Mouse (Mus musculus) hindbrain, embryonic 14.5 days (tissue): ENCODE results near the gene Ksr1. TPM values are rescaled to one million over a fixed set of nuclear protein-coding genes. Genes with fewer than 3 reads are reported as not detected.

ENCODE experiments used
- ATAC-seq: fragments of 200-750 bp; cut with Nextera tagmentation; 2 replicates; pipeline ENCODE4 v1.8.0; 2017; ENCODE audit warnings: moderate number of reproducible peaks, mild to moderate bottlenecking, moderate TSS enrichment, moderate library complexity; ENCODE audit not compliant: low FRiP score
- DNase-seq: peaks from one replicate; pipeline ENCODE4 v3.0.0-alpha.2; 2015; ENCODE audit warnings: low spot score
- H3K27ac ChIP-seq: fragments of 300-500 bp; sonication (generic); 2 replicates; pipeline ENCODE4 v1.5.1; 2014; ENCODE audit warnings: mild to moderate bottlenecking, moderate library complexity
- H3K27me3 ChIP-seq: fragments of 300-500 bp; sonication (generic); 2 replicates; pipeline ENCODE4 v1.6.1; 2014; ENCODE audit warnings: mild to moderate bottlenecking, low read length, mixed read lengths; ENCODE audit not compliant: control insufficient read depth, insufficient read depth
- H3K36me3 ChIP-seq: fragments of 300-500 bp; sonication (generic); replicated peaks from 2 replicates; pipeline ENCODE4 v1.6.1; 2014; ENCODE audit not compliant: control insufficient read depth, insufficient read depth
- H3K4me1 ChIP-seq: fragments of 300-500 bp; sonication (generic); replicated peaks from 2 replicates; pipeline ENCODE4 v1.6.1; 2014; ENCODE audit warnings: antibody characterized with exemption, low read length, mixed read lengths; ENCODE audit not compliant: control insufficient read depth, insufficient read depth
- H3K4me2 ChIP-seq: fragments of 300-500 bp; sonication (generic); replicated peaks from 2 replicates; pipeline ENCODE4 v1.6.1; 2014; ENCODE audit warnings: mild to moderate bottlenecking, moderate library complexity
- H3K4me3 ChIP-seq: fragments of 300-500 bp; sonication (generic); replicated peaks from 2 replicates; pipeline ENCODE4 v1.5.1; 2014; ENCODE audit warnings: mild to moderate bottlenecking, low read length
- H3K9ac ChIP-seq: fragments of 300-500 bp; sonication (generic); 2 replicates; pipeline ENCODE4 v1.6.1; 2014
- H3K9me3 ChIP-seq: fragments of 300-500 bp; sonication (generic); 2 replicates; pipeline ENCODE4 v1.6.1; 2016; ENCODE audit warnings: low read length; ENCODE audit not compliant: control insufficient read depth
- WGBS: fragments of 180-500 bp; shearing (Covaris S2); extraction: QIAGEN DNeasy Blood & Tissue Kit; methylation state at CpG from one replicate; pipeline ENCODE4 v1.1.7; 2014; 5-methylcytosine and 5-hydroxymethylcytosine counted together
- polyA plus RNA-seq: library from polyadenylated mRNA; unstranded; fragments of >200 nt; fragmentation: Nextera tagmentation; extraction: Ambion mirVana; gene quantifications from 2 replicates; pipeline ENCODE4 v1.2.1, GENCODE M21; 2014

Ksr1 gene
- polyA plus RNA-seq, 1 experiment from 2014 or later = 7.7 TPM

DNA sequence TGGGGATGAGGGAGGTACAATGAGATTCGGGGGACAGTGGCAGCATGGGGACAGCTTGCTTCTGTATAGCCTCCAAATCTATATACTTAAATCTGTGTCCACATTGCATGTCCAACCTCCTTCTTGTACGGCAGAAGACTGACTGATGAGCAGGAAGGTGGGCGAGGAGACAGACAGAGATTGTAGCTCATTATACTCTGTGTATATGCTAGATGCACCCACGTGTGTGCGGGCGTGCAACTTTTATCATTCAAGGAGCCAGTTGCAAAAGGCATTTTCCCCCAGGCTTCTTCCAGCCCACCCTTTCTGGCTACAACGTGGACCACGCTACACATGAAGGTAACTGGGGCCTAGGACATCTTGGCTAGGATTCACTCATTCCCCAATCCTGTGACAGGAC, 74.1 kb downstream of the Ksr1 start:
- Histone ChIP-seq H3K4me3 (no peak overlapping the region), H3K4me1 (peaks cover 12% of the 10 kb centered on the region; the same call in 1 of the 2 replicates), H3K27me3 (no peaks in the 10 kb centered on the region), H3K27ac (no peak overlapping the region), H3K9me3 (no peaks in the 10 kb centered on the region), H3K4me2 (no peak overlapping the region), H3K9ac (no peak overlapping the region), H3K36me3 (no peaks in the 10 kb centered on the region)
- no peak for ATAC-seq
- DNase-seq = no peak
- 94% methylated on average over 8 of the region's 8 CpGs for WGBS

DNA sequence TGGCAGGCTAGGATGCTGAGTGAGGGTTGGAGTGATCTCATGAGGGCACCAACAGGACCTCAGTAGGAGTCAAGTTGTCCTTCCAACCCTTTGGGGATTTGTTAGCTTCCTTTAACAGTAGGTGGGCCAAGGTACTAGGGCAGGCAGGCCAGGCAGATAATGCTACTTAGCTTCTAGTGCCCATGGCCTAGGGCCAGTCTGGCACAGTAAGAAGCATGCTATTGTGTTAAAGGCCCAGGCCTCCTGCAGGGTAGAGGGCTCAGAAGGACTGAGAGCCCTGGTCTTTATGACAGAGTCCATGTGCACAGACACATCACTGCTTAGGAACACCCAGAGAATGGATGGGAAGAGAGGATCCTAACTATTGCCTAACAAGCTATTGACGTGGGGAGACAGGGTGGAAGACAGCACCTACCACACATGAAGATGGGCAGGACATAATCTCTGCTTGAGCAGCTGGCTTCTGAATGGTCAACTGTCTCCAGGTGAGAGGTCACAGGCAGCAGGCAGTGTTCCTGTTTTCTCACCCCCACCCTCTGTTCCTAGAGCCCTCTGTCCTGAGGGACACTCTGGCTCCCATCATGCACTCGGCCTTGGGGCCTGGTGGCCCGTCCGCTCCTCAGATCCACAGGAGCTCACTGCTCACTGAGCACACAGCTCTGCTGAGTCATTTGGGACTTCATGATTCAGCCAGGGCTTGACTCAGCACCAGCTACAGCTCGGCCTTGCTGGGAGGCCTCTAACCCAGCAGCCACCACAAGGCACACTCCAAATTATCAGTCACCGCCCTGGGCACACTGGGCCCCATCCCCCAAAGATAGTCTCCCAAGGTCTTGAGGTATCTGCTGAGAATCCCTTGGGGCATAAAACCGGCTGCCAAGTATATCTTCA, 74.9 kb downstream of the Ksr1 start:
- no peak overlapping the region for H3K4me3 ChIP-seq
- DNase-seq (no peak), ATAC-seq (no peak)
- WGBS = 87% methylated on average over 7 of the region's 7 CpGs
- no peak overlapping the region for H3K4me2 ChIP-seq
- no peaks in the 10 kb centered on the region for H3K36me3 ChIP-seq
- H3K9ac ChIP-seq = no peak overlapping the region
- H3K27ac ChIP-seq = no peak overlapping the region
- no peaks in the 10 kb centered on the region for H3K9me3 ChIP-seq
- no peaks in the 10 kb centered on the region for H3K27me3 ChIP-seq
- peaks cover 12% of the 10 kb centered on the region; the same call in 1 of the 2 replicates for H3K4me1 ChIP-seq

DNA sequence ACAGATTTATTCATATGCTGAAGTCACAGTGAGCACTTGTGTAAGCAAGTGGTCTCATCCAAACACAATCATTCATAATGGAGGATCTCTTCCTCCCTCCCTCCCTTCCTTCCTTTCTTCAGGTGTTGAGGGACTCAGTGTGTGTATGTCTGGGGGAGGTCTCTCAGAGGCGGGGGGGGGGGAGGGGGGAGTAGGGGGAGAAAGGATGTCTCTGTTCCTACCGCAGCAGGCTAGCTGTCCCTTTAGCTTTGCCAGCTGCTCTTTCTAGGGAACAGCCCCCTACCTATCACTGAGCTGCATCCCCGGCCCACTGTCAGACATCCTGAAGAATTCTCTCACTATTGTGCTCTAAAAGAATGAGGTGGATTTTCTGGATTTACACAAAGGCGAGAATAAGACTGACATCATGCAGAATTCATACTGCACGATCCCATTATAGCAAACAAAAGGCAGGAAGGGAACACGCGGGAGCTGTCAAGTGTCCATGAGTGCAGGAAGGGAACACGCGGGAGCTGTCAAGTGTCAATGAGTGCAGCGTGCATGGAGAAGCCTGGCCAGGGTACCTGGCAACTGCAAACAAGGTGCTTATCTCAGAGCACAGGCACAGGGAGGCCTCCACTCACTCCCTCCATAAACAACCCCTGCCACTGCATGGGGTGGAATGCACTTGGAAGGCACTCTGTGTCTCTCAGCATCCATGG, 76.6 kb downstream of the Ksr1 start:
- H3K4me2 ChIP-seq = no peak overlapping the region
- no peak overlapping the region for H3K4me3 ChIP-seq
- DNase-seq (no peak), ATAC-seq (peak; percentile 51; the same call in 1 of the 2 replicates)
- peaks cover 12% of the 10 kb centered on the region; the same call in 1 of the 2 replicates for H3K4me1 ChIP-seq
- peak overlapping the region; percentile 63 for H3K27ac ChIP-seq
- WGBS = 29% methylated on average over 10 of the region's 10 CpGs
- no peaks in the 10 kb centered on the region for H3K27me3 ChIP-seq
- no peaks in the 10 kb centered on the region for H3K9me3 ChIP-seq
- H3K9ac ChIP-seq = peak overlapping the region; percentile 36; the same call in 1 of the 2 replicates
- H3K36me3 ChIP-seq = no peaks in the 10 kb centered on the region

DNA sequence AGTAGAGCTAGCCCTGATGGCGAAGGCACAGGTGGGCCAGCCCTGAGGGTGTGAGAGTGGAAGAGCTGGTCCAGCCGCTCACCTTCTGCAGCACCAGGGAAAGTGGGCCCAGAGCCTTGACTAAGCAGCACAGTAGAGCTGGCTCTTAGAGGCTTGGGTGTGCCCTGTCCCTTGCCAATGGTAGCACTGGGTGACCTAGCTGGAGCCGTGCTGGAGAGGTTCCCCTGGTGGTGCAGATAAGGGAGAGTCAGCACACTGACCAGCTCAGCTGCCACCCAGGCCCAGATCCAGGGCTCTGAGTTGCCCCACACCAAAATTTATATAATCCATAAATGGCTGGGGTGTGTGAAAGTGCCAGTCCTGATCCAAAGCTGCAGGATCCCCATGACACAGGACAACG, 79.0 kb downstream of the Ksr1 start:
- DNase-seq (no peak), ATAC-seq (no peak)
- H3K4me1 ChIP-seq = peaks cover 12% of the 10 kb centered on the region; the same call in 1 of the 2 replicates
- no peak overlapping the region for H3K27ac ChIP-seq
- H3K9ac ChIP-seq = no peak overlapping the region
- no peaks in the 10 kb centered on the region for H3K9me3 ChIP-seq
- no peaks in the 10 kb centered on the region for H3K27me3 ChIP-seq
- no peaks in the 10 kb centered on the region for H3K36me3 ChIP-seq
- no peak overlapping the region for H3K4me2 ChIP-seq
- 93% methylated on average over 4 of the region's 4 CpGs for WGBS
- H3K4me3 ChIP-seq = no peak overlapping the region

DNA sequence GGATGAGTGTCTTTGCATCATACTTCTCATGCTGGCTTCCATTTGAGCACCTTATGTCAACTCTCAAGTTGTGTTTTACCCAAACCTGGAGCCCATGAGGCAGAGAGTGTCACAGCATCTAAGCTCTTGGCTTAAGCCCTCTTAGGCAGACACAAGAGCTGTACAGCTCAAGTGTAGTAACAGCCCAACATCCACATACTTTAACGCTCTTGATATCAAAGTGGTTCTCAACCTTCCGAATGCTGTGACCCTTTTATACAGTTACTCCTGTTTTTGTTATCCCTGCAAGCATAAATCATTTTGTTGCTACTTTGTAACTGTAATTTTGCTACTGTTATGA, 80.0 kb downstream of the Ksr1 start:
- peaks cover 12% of the 10 kb centered on the region; the same call in 1 of the 2 replicates for H3K4me1 ChIP-seq
- DNase-seq = no peak
- no peak for ATAC-seq
- no peaks in the 10 kb centered on the region for H3K9me3 ChIP-seq
- no peak overlapping the region for H3K4me2 ChIP-seq
- H3K27ac ChIP-seq = no peak overlapping the region
- 97% methylated on average over 2 of the region's 2 CpGs for WGBS
- H3K4me3 ChIP-seq = no peak overlapping the region
- H3K9ac ChIP-seq = no peak overlapping the region
- no peaks in the 10 kb centered on the region for H3K27me3 ChIP-seq
- H3K36me3 ChIP-seq = no peaks in the 10 kb centered on the region

DNA sequence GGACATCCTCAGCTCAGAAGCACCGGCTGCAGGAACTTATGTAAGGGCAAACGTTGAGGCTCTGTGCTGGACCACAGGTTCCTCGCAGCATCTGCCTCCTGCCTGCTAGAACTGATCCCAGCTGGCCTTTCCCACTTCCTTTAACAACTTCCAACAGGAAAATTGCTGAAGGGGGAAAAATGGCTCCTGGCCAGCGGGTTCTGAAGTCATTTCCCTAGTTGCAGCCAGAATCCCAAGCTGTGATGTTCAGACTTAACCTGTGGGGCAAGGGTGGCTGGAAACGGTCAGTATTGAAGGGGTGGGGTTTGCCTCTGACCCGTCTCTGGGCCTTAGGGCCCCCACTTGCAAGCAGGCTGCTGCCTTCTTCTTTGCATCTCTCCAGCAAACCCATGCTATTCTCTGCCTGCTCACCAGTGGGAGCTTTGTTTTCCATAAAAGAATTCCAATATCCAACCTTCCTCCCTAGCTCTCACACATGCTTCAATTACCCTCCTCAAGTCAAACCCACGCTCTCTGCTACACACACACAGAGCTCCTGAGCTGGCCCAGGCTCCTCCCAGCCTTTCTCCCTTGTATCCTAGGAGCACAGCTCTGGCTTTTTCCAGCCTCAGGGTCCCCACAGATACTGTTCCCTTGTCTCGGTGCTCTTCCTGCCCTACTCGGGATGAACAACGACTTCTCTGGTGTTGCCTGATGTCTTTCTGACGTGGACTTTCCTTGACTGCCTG, 80.6 kb downstream of the Ksr1 start:
- H3K4me2 ChIP-seq = no peak overlapping the region
- H3K36me3 ChIP-seq = no peaks in the 10 kb centered on the region
- no peak overlapping the region for H3K9ac ChIP-seq
- no peaks in the 10 kb centered on the region for H3K9me3 ChIP-seq
- DNase-seq (no peak), ATAC-seq (no peak)
- no peaks in the 10 kb centered on the region for H3K27me3 ChIP-seq
- 75% methylated on average over 11 of the region's 11 CpGs for WGBS
- no peak overlapping the region for H3K4me3 ChIP-seq
- no peak overlapping the region for H3K27ac ChIP-seq
- peaks cover 12% of the 10 kb centered on the region; the same call in 1 of the 2 replicates for H3K4me1 ChIP-seq

DNA sequence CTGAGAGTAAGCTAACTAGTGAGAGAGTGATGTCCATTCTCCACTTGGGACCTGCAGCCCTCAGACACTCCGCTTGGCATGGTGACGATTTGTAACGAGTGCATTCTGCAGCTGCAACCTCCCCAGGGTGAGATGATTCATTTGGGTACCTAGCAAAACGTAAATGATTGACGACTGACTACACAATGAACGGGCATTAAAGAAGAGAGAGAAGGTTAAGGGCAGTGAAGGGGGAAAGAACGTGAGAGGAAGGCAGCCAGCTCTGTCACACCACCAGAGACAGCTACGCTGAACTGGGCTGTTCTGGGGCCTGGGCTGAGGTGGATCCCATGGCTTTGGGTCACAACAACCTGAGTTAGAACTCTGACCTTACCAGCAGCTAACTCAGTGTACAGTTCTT, 81.9 kb downstream of the Ksr1 start:
- DNase-seq (no peak), ATAC-seq (no peak)
- 37% methylated on average over 8 of the region's 8 CpGs for WGBS
- H3K36me3 ChIP-seq = no peaks in the 10 kb centered on the region
- no peak overlapping the region for H3K4me3 ChIP-seq
- H3K4me2 ChIP-seq = no peak overlapping the region
- no peak overlapping the region for H3K9ac ChIP-seq
- H3K9me3 ChIP-seq = no peaks in the 10 kb centered on the region
- H3K27me3 ChIP-seq = no peaks in the 10 kb centered on the region
- H3K4me1 ChIP-seq = peaks cover 2% of the 10 kb centered on the region; the same call in 1 of the 2 replicates
- no peak overlapping the region for H3K27ac ChIP-seq

DNA sequence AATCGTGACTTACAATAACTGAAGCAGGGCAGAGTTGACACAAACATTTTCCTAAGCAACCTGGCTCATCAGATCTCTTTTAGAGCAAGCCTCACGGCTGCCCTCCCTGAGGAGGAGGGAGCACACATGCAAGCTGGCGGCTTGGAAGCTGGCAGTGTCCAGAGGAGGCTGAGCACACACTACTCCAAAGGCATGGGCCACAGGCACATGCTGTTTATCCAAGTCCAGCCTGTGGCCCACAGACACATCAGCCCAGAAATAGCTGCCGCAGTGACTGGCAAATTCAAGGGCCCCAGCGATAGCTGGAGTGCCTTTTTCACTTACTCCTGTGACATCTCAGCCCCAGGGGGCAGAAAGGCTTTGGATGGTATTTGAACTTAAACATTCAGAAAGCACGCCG, 82.6 kb downstream of the Ksr1 start:
- Histone ChIP-seq H3K4me3 (no peak overlapping the region), H3K36me3 (no peaks in the 10 kb centered on the region), H3K9ac (no peak overlapping the region), H3K27me3 (no peaks in the 10 kb centered on the region), H3K9me3 (no peaks in the 10 kb centered on the region), H3K4me2 (no peak overlapping the region), H3K27ac (no peak overlapping the region), H3K4me1 (no peaks in the 10 kb centered on the region)
- ATAC-seq (no peak), DNase-seq (no peak)
- 82% methylated on average over 7 of the region's 7 CpGs for WGBS

DNA sequence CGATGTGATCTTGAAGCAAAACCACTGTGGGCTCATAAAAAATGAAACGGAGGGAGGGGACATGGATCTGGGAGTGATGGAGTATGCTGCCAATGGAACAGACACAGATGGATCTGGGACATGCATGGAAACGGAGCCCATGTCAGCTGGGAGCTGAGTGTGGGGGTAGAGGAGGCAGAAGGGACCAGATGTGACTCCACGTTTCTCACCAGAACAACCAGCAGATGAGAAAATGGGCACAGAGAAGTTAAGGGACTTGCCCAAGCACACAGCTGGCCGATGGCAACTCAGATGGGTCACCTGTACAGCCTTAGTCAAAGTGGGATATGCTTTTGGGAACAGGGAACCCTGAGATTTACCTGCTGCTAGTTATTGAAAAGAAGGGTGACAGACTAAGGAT, 83.3 kb downstream of the Ksr1 start:
- WGBS = 79% methylated on average over 5 of the region's 5 CpGs
- Histone ChIP-seq H3K4me2 (no peak overlapping the region), H3K27me3 (no peaks in the 10 kb centered on the region), H3K9me3 (no peaks in the 10 kb centered on the region), H3K4me3 (no peak overlapping the region), H3K27ac (no peak overlapping the region), H3K36me3 (no peaks in the 10 kb centered on the region), H3K4me1 (no peaks in the 10 kb centered on the region), H3K9ac (no peak overlapping the region)
- DNase-seq = no peak
- ATAC-seq = no peak
